Mouse (Mus musculus): ENCODE measurements at regions not wholly inside any gene's neighbourhood (a gene's known extent, or its start where the extent isn't known, plus 50 kb on each side); places are given as distances from the start of the nearest gene placed in this dataset.

GRCm38 (mm10) chr5:111506821-111507220, 89.7 kb downstream of the Mn1 start:
- Histone ChIP-seq H3K27me3 (0 out of 2 replicates have a peak, but pooled peaks cover 4% of the 10 kb centered on the region), H3K27ac (replicated peaks) (no peak overlapping the region), H3K36me3 (no peaks in the 10 kb centered on the region), H3K4me2 (replicated peaks) (no peak overlapping the region), H3K9me3 (no peaks in the 10 kb centered on the region), H3K4me1 (peaks cover 48% of the 10 kb centered on the region), H3K9ac (replicated peaks) (no peak overlapping the region), H3K4me3 (no peak overlapping the region)
- 78% methylated on average over 6 of the region's 6 CpGs for WGBS
- ATAC-seq (ENCODE audit: low FRiP score, low read depth), result no peak

- no peak overlapping the region for H3K4me3 ChIP-seq
- no peak overlapping the region for H3K4me2 ChIP-seq (replicated peaks)
- no peak overlapping the region for H3K9ac ChIP-seq (replicated peaks)
- 0 out of 2 replicates have a peak, but pooled peaks cover 4% of the 10 kb centered on the region for H3K27me3 ChIP-seq
- no peak for ATAC-seq (ENCODE audit: low FRiP score, low read depth)
- peaks cover 53% of the 10 kb centered on the region for H3K4me1 ChIP-seq
- WGBS, result 96% methylated on average over 2 of the region's 2 CpGs
- no peaks in the 10 kb centered on the region for H3K9me3 ChIP-seq
- no peaks in the 10 kb centered on the region for H3K36me3 ChIP-seq
- no peak overlapping the region for H3K27ac ChIP-seq (replicated peaks)
Observed at GRCm38 (mm10) chr5:111507332-111507731, 90.2 kb downstream of the Mn1 start.

GRCm38 (mm10) chr5:111509014-111509561, 91.9 kb downstream of the Mn1 start:
- no peaks in the 10 kb centered on the region for H3K36me3 ChIP-seq
- peaks cover 57% of the 10 kb centered on the region for H3K4me1 ChIP-seq
- peak overlapping the region; percentile 41 for H3K4me2 ChIP-seq (replicated peaks)
- peaks cover 15% of the 10 kb centered on the region; the same call in 1 of the 2 replicates for H3K27me3 ChIP-seq
- ATAC-seq (ENCODE audit: low FRiP score, low read depth), result peak; percentile 89
- 3% methylated on average over 21 of the region's 21 CpGs for WGBS
- H3K4me3 ChIP-seq, result peak overlapping the region; percentile 25
- H3K9me3 ChIP-seq, result no peaks in the 10 kb centered on the region
- H3K9ac ChIP-seq (replicated peaks), result peak overlapping the region; percentile 24; the same call in 1 of the 2 replicates
- H3K27ac ChIP-seq (replicated peaks), result peak overlapping the region; percentile 79

GRCm38 (mm10) chr5:111509575-111510057, 92.5 kb downstream of the Mn1 start:
- 4% methylated on average over 9 of the region's 9 CpGs for WGBS
- H3K27ac ChIP-seq (replicated peaks), result peak overlapping the region; percentile 79
- 0 out of 2 replicates have a peak, but pooled peaks have one; percentile 19 for ATAC-seq (ENCODE audit: low FRiP score, low read depth)
- no peaks in the 10 kb centered on the region for H3K9me3 ChIP-seq
- peaks cover 62% of the 10 kb centered on the region for H3K4me1 ChIP-seq
- H3K36me3 ChIP-seq, result no peaks in the 10 kb centered on the region
- peak overlapping the region; percentile 41 for H3K4me2 ChIP-seq (replicated peaks)
- peak overlapping the region; percentile 25 for H3K4me3 ChIP-seq
- peak overlapping the region; percentile 7; the same call in 1 of the 2 replicates for H3K9ac ChIP-seq (replicated peaks)
- peaks cover 13% of the 10 kb centered on the region; the same call in 1 of the 2 replicates for H3K27me3 ChIP-seq

- peak overlapping the region; percentile 79 for H3K27ac ChIP-seq (replicated peaks)
Observed at GRCm38 (mm10) chr5:111510183-111510878, 93.2 kb downstream of the Mn1 start.

GRCm38 (mm10) chr5:111510879-111511231, 93.7 kb downstream of the Mn1 start:
- peak overlapping the region; percentile 31 for H3K9ac ChIP-seq (replicated peaks)
- ATAC-seq (ENCODE audit: low FRiP score, low read depth), result no peak
- 61% methylated on average over 6 of the region's 6 CpGs for WGBS
- peaks cover 13% of the 10 kb centered on the region; the same call in 1 of the 2 replicates for H3K27me3 ChIP-seq
- H3K4me1 ChIP-seq, result peaks cover 68% of the 10 kb centered on the region
- no peak overlapping the region for H3K27ac ChIP-seq (replicated peaks)
- no peak overlapping the region for H3K4me2 ChIP-seq (replicated peaks)
- H3K4me3 ChIP-seq, result no peak overlapping the region
- no peaks in the 10 kb centered on the region for H3K36me3 ChIP-seq
- H3K9me3 ChIP-seq, result no peaks in the 10 kb centered on the region

More at GRCm38 (mm10) chr5:111510183-111510878, 93.2 kb downstream of the Mn1 start:
- 65% methylated on average over 5 of the region's 5 CpGs for whole genome bisulfite sequencing
- no peaks in the 10 kb centered on the region for H3K9me3 ChIP-seq
- H3K36me3 ChIP-seq, result no peaks in the 10 kb centered on the region
- H3K4me3 ChIP-seq, result no peak overlapping the region
- H3K4me1 ChIP-seq, result peaks cover 68% of the 10 kb centered on the region
- no peak for ATAC-seq (ENCODE audit: low FRiP score, low read depth)
- peaks cover 13% of the 10 kb centered on the region; the same call in 1 of the 2 replicates for H3K27me3 ChIP-seq
- no peak overlapping the region for H3K4me2 ChIP-seq (replicated peaks)
- no peak overlapping the region for H3K9ac ChIP-seq (replicated peaks)

- ATAC-seq (ENCODE audit: low FRiP score, low read depth), result no peak
Observed at GRCm38 (mm10) chr5:111511982-111512381, 94.8 kb downstream of the Mn1 start.

GRCm38 (mm10) chr5:111513976-111514375, 96.8 kb downstream of the Mn1 start:
- ATAC-seq (ENCODE audit: low FRiP score, low read depth), result no peak
- Histone ChIP-seq H3K9me3 (no peaks in the 10 kb centered on the region), H3K36me3 (no peaks in the 10 kb centered on the region), H3K9ac (replicated peaks) (no peak overlapping the region), H3K4me2 (replicated peaks) (no peak overlapping the region), H3K27ac (replicated peaks) (no peak overlapping the region), H3K27me3 (peaks cover 13% of the 10 kb centered on the region; the same call in 1 of the 2 replicates), H3K4me3 (no peak overlapping the region), H3K4me1 (peaks cover 51% of the 10 kb centered on the region)
- 83% methylated on average over 6 of the region's 6 CpGs for WGBS

More at GRCm38 (mm10) chr5:111511982-111512381, 94.8 kb downstream of the Mn1 start:
- Histone ChIP-seq H3K4me1 (peaks cover 58% of the 10 kb centered on the region), H3K9ac (replicated peaks) (peak overlapping the region; percentile 7; the same call in 1 of the 2 replicates), H3K27me3 (peaks cover 13% of the 10 kb centered on the region; the same call in 1 of the 2 replicates), H3K36me3 (no peaks in the 10 kb centered on the region), H3K9me3 (no peaks in the 10 kb centered on the region), H3K4me3 (no peak overlapping the region), H3K4me2 (replicated peaks) (0 out of 2 replicates have a peak overlapping the region, but pooled peaks have one; percentile 4), H3K27ac (replicated peaks) (peak overlapping the region; percentile 43)
- WGBS, result 23% methylated on average over 10 of the region's 10 CpGs

- Histone ChIP-seq H3K4me3 (no peak overlapping the region), H3K27ac (replicated peaks) (peak overlapping the region; percentile 94), H3K4me2 (replicated peaks) (peak overlapping the region; percentile 19), H3K27me3 (no peaks in the 10 kb centered on the region), H3K4me1 (peaks cover 32% of the 10 kb centered on the region), H3K9me3 (no peaks in the 10 kb centered on the region), H3K9ac (replicated peaks) (peak overlapping the region; percentile 37; the same call in 1 of the 2 replicates), H3K36me3 (no peaks in the 10 kb centered on the region)
- WGBS, result 62% methylated on average over 3 of the region's 3 CpGs
- peak; percentile 59 for ATAC-seq (ENCODE audit: low FRiP score, low read depth)
Observed at GRCm38 (mm10) chr5:111519059-111519458, 101.9 kb downstream of the Mn1 start.

- no peaks in the 10 kb centered on the region for H3K27me3 ChIP-seq
- H3K27ac ChIP-seq (replicated peaks), result peak overlapping the region; percentile 94
- H3K9ac ChIP-seq (replicated peaks), result peak overlapping the region; percentile 37; the same call in 1 of the 2 replicates
- peak; percentile 90 for ATAC-seq (ENCODE audit: low FRiP score, low read depth)
- H3K9me3 ChIP-seq, result no peaks in the 10 kb centered on the region
- no peaks in the 10 kb centered on the region for H3K36me3 ChIP-seq
- H3K4me1 ChIP-seq, result peaks cover 27% of the 10 kb centered on the region
- no peak overlapping the region for H3K4me3 ChIP-seq
- WGBS, result 9% methylated on average over 7 of the region's 7 CpGs
- H3K4me2 ChIP-seq (replicated peaks), result peak overlapping the region; percentile 19
Observed at GRCm38 (mm10) chr5:111519500-111520041, 102.4 kb downstream of the Mn1 start.

- 0 out of 2 replicates have a peak, but pooled peaks cover 5% of the 10 kb centered on the region for H3K27me3 ChIP-seq
- H3K4me1 ChIP-seq, result peaks cover 24% of the 10 kb centered on the region
- ATAC-seq (ENCODE audit: low FRiP score, low read depth), result no peak
- no peak overlapping the region for H3K27ac ChIP-seq (replicated peaks)
- H3K4me2 ChIP-seq (replicated peaks), result no peak overlapping the region
- H3K4me3 ChIP-seq, result no peak overlapping the region
- 86% methylated on average over 2 of the region's 2 CpGs for WGBS
- H3K9ac ChIP-seq (replicated peaks), result no peak overlapping the region
- no peaks in the 10 kb centered on the region for H3K36me3 ChIP-seq
- no peaks in the 10 kb centered on the region for H3K9me3 ChIP-seq
Observed at GRCm38 (mm10) chr5:111521866-111522265, 104.7 kb downstream of the Mn1 start.

GRCm38 (mm10) chr5:111522586-111522985, 105.4 kb downstream of the Mn1 start:
- WGBS, result 68% methylated on average over 7 of the region's 7 CpGs
- H3K9me3 ChIP-seq, result no peaks in the 10 kb centered on the region
- no peak for ATAC-seq (ENCODE audit: low FRiP score, low read depth)
- no peak overlapping the region for H3K9ac ChIP-seq (replicated peaks)
- 0 out of 2 replicates have a peak, but pooled peaks cover 5% of the 10 kb centered on the region for H3K27me3 ChIP-seq
- H3K27ac ChIP-seq (replicated peaks), result no peak overlapping the region
- no peak overlapping the region for H3K4me3 ChIP-seq
- no peaks in the 10 kb centered on the region for H3K36me3 ChIP-seq
- no peak overlapping the region for H3K4me2 ChIP-seq (replicated peaks)
- H3K4me1 ChIP-seq, result peaks cover 28% of the 10 kb centered on the region
